Mouse (Mus musculus): ENCODE measurements around the gene Cdk18.
"Not testable (repeated sequence)": the region's sequence is repeated elsewhere in the genome, so short reads cannot be mapped to it uniquely, and the experiment has no call there.

Gene Cdk18

GRCm38 (mm10) chr1:132139416-132139864, at the start of gene Cdk18:
Cdk18 (minus strand) TSS chr1:132139684.
- DNase-seq, result peak; percentile 51 to 55

GRCm38 (mm10) chr1:132189231-132189630, 49.7 kb upstream of the Cdk18 start:
- no peak for DNase-seq

GRCm38 (mm10) chr1:132188442-132189066, 49.1 kb upstream of the Cdk18 start:
- DNase-seq, result peak in 1 of 2 experiments; percentile 1

- no peak for DNase-seq
Measured at GRCm38 (mm10) chr1:132186303-132186702, 46.8 kb upstream of the Cdk18 start.

- DNase-seq, result no peak
Measured at GRCm38 (mm10) chr1:132171619-132172018, 32.1 kb upstream of the Cdk18 start.

- no peak for DNase-seq
Measured at GRCm38 (mm10) chr1:132170698-132171097, 31.2 kb upstream of the Cdk18 start.

GRCm38 (mm10) chr1:132168115-132168767, 28.8 kb upstream of the Cdk18 start:
- DNase-seq, result peak; percentile 21 to 32

GRCm38 (mm10) chr1:132165859-132166258, 26.4 kb upstream of the Cdk18 start:
- DNase-seq, result no peak

- no peak for DNase-seq
Measured at GRCm38 (mm10) chr1:132164780-132165518, 25.5 kb upstream of the Cdk18 start.

- not testable (repeated sequence) for DNase-seq
Measured at GRCm38 (mm10) chr1:132162618-132163017, 23.1 kb upstream of the Cdk18 start.

GRCm38 (mm10) chr1:132161211-132161880, 21.9 kb upstream of the Cdk18 start:
- DNase-seq, result peak; percentile 77 to 78

- no peak for DNase-seq
Measured at GRCm38 (mm10) chr1:132159681-132160080, 20.2 kb upstream of the Cdk18 start.

GRCm38 (mm10) chr1:132158741-132159140, 19.3 kb upstream of the Cdk18 start:
- peak in 1 of 2 experiments; percentile 24 for DNase-seq

GRCm38 (mm10) chr1:132157808-132158207, 18.3 kb upstream of the Cdk18 start:
- peak in 1 of 2 experiments; percentile 23 for DNase-seq

GRCm38 (mm10) chr1:132157016-132157781, 17.7 kb upstream of the Cdk18 start:
- DNase-seq, result peak; percentile 96 to 98

GRCm38 (mm10) chr1:132155737-132156136, 16.3 kb upstream of the Cdk18 start:
- DNase-seq, result peak; percentile 81 to 87

- DNase-seq, result no peak
Measured at GRCm38 (mm10) chr1:132153691-132154090, 14.2 kb upstream of the Cdk18 start.

GRCm38 (mm10) chr1:132153086-132153690, 13.7 kb upstream of the Cdk18 start:
- DNase-seq, result no peak

GRCm38 (mm10) chr1:132151908-132152307, 12.4 kb upstream of the Cdk18 start:
- no peak for DNase-seq

- DNase-seq, result no peak
Measured at GRCm38 (mm10) chr1:132150817-132151601, 11.5 kb upstream of the Cdk18 start.

GRCm38 (mm10) chr1:132150171-132150570, 10.7 kb upstream of the Cdk18 start:
- no peak for DNase-seq
